Mouse (Mus musculus) thymus, postnatal 14 days (tissue): ENCODE data around the gene Bahcc1.
A peak's percentile ranks its signal among the peaks of the same experiment; 100 is the strongest.

Experiments
- DNase-seq: peaks from one replicate; pipeline ENCODE4 v3.0.0; 2021

Gene Bahcc1

DNA sequence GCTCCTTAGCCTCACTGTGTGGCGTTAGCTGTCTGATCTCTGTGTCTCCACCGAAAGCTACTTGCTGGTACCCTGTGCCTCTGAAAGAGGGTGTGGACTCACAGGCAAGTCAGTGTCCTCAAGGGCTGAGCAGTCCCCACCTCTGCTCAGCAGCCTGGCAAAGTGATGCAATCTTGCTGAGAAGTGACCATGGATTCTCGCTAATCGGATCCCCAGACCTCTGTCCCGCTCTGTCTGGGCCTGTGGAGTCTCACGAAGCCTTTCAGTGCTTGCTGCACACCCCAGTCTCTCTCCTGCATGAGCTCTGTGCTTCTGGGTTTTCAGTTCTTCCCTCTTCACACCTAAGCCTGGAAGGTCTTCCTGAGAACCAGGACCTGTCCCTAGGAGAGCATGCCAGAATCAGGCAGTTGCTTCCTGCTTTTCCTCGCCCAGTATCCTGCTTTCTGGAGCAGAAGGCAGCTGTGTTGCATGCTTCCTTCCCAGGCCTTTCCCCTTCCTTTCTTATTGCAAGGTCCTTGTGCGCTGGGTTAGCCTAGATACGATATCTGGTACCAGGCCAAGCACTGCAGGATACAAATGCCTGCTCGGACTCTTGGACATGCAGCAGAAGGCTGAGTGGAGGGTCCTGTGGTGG, 15.5 kb downstream of the Bahcc1 start:
- no peak for DNase-seq

DNA sequence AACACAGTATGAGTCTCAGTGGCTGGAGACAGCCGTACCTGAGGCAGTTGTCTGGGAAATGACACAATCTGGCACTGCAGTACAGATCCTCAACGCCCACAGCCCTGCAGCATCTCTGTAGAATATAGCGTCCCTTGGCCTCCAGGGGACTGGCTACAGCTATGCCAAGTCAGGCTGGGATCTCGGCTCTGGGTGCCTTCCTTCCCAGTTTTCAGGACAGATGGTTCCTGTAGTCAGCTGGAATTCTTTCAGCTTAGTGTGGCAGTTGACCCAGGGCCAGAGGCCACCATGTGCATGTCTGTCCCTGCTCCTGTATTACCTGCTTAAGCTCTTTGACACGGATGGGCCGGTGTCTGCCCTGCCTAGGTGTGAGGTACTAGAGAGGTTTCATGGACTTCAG, 16.2 kb downstream of the Bahcc1 start:
- DNase-seq = no peak

DNA sequence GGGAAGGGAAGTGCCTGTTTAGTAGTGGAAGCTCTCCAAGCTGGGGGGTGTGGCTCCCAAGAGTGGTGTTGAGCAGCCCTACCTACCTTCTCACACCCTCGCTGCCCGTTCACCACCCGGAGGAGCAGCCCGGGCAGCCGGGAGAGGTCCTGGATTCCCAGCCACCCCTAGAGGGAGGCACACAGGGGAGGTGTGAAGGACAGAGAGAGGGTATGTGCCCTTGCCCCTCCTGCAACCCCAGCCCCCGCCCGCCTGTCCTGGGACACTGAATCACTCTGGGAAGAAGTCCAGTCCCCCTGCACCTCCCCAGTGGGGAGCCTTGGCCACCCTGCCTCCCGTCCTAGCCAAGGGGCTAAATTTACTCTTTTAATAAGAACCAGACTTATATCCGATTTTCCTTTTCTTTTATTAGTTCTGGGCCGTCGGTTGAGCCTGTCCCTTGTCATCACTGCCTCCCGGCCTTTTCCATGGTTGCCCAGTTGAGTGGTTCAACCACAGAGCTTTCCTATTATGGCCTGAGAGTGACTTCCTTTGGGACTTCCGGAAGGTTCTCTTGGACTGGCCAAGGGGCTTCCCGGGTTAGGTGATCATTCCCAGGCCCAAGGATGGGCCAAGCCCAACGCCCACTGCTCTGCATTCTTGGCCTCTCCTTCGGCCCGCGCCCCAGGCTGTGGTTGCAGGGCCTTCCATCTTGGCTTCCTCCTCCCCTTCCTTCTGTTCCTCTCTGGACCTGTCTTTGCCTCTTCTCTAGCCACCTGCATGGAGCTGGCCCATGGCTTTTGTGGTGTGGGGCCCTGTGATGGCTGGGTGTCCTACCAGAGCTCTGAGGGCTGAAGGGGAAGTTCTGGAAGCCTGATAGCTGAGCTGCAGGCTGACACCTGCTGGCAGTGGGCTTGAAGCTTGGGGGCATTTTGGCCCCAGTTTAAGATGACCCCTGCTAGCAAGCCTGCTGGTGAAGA, 18.5 kb downstream of the Bahcc1 start:
- DNase-seq = no peak

DNA sequence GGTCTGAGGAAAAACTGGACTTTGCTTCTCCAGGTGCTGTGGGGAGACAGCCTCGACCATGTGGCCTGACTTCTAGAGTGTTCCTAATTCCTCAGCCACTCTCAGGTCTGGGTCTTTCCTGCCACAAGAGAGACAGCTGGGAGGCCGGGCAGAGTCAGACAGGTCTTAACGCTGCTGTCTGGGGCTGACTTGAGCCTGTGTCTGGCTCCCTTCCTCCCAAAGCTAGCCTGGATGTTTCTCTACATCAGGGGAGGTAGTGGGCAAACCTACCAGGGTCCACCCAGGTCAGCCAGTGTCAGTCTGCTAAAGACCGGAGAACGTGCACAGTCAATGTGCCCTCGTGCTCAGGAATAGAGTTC, 19.2 kb downstream of the Bahcc1 start:
- no peak for DNase-seq

DNA sequence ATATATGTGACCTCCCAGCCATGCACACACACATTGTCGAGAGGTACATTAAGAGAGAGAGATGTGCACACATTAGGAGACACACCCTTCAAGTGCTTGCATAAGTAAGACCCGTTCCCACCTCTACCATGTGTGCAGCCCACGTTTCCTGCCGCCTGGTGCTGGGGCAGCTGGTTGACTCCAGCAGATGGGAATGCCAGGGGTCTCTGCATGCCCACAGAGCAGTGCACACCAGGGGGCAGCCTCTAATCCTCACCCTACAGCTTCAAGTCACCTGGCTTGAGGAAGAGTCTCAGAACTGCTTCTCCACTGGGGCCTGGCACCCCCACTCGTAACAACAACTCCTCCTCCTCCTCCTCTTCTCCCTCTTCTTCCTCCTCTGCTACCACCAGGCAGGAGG, 19.7 kb downstream of the Bahcc1 start:
- no peak for DNase-seq

DNA sequence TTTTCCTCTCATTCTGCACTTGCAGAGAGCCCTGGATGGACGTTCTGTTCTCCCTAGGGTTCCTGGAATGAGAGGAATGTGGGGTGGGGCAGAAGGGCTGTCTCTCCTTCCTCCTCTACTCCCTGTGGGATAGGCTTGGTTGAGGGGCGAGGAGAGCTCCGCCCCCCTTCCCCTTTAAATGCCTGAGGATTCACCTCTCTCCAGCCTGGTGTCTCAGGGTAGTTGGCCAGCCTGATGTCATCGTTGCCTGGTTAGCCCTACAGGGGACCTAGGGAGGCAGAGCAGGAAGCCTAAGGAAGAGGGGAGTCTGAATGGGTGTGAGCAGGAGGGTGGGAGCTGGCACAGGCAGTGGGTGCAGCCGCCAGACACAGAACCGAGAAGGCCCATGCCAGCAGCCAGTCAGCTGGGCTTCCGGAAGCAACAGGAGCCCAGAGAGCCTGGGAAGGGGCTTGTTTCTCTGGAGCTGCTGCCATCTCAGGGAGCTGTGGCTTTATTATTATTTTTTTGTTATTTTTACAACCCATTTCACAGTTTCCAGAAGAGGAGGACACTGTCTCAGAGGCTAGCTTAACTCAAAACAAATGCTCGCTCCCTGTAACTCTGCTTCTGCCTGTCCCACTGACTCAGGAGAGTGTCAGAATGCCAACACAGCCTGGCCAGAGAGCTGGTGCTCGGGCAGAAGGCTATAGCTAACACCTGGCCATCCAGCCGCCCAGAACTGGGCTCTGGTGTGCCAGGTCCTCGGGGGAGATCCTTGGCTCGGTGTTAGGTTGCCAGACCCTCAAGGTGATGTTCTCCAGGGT, 20.3 kb downstream of the Bahcc1 start:
- no peak for DNase-seq

DNA sequence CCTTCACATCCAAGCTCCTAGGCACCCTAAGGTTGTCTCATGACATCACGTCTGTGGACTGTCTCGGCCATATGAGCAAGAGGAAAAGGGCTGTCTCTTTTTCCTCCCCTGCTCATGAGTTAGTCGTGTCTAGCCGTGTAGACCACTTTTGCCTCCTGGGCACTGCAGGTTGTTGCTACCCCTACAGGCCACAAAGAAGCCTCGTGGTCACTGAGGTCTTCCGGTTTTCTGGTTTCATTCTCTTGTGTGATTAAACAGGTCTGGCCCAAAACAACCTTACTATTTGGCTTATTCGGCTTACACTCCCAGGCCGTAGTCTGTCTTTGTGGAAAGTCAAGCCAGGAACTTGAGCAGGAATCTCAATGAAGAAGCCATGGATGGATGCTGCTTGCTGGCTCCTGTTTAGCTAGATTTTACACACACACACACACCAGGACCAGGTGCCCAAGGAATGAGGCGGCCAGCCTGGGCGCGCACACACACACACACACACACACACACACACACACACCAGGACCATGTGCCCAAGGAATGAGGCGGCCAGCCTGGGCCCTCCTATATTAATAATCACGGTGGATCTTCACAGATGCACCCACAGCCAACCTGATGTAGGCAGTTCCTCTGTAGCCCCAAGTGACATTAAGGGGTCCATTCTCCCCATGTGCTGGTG, 21.0 kb downstream of the Bahcc1 start:
- DNase-seq = no peak

DNA sequence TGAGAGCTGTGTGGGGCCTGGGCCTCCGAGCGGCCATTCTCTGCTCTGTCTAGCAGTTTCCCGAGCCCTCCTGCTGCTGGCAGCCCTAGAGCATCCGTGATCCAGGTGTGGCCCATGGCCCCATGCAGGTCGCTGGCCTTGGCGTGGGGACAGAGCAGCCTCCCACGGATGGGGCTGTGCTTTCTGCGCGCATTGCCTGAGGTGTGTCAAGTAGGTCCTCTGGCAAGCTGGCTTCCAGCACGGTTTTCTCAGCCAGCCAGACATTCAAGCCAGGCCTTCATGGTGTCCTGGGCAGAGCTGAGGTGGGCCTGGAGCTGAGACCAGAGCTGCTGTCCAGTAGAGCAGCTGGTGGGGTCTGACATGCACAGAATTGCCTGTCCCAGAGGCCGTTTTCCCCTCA, 21.7 kb downstream of the Bahcc1 start:
- no peak for DNase-seq

DNA sequence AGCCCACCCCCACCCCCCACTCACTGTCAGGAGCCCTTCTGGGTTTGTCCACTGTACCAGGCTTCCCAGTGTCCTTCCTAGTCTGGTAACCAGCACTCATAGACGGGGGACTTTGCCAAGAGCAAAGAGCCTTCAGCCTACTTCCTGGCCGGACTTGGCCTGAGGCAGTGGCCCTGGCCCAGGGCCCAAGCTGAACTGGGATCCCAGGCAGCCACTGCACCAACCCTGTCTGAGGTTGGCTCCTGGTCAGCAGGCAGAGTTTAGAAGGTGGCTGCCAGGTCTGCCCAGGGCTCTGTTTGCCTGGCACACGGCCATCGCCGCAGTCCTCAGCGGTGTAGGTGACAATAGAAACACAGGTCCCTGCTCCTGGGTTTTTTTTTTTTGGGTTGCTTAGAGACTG, 22.3 kb downstream of the Bahcc1 start:
- no peak for DNase-seq

DNA sequence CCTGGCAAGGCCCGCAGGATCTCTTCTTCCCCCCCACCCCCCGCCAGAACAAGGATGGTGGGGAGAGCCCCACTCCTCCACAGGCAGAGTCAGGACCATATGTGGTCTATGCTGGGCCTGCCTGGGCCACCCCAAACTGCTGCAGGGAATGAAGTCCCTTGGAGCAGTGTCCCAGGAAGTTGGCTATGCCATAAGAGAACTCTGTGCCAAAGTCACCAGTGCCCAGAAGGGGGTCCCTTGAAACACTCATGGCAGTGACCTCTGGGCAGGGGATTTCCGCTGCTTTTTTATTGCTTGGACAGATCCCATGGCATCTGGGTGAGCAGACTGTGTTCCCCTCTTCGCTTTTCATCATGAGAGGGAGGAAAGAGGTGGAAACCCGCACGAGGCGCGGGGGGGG, 22.8 kb downstream of the Bahcc1 start:
- DNase-seq = no peak

DNA sequence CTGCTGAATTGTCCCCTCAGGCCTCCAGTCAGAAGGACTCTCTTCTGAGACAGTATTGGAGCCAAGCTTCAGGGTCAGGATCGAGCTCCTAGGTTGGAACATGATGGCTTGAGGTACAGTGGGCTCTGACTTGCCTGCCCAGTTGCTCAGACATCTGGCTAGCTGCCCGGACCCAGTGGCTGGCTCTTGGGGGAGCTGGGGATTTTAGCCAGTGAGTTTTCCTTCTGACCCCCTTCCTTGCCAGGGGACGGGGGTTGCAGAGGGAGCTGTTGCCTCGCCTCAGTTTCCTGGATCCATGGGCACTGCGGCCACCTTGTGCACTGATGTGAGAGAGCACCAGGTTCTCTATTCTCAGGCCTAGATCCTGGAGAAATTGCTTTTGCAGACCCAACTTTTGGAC, 23.4 kb downstream of the Bahcc1 start:
- no peak for DNase-seq

DNA sequence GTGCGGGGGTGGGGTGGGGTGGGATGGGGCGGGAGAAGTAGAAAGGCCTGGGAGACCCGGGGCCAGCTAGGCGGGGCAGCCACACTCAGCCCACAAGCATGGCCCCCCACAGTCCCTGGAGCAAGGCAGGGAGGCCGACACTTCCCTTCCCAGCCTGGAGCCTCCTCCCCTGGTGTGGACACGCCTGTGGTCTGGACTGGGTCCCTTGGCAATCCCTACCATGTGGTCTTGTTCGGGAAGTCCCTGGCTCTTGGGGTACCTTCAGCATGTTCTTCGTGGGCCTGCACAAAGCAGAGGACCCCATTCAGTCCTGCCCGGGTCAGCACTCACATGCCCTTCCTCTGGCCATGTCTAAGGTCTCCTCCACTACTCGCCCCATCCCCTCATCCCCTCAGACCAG, 23.8 kb downstream of the Bahcc1 start:
- no peak for DNase-seq

DNA sequence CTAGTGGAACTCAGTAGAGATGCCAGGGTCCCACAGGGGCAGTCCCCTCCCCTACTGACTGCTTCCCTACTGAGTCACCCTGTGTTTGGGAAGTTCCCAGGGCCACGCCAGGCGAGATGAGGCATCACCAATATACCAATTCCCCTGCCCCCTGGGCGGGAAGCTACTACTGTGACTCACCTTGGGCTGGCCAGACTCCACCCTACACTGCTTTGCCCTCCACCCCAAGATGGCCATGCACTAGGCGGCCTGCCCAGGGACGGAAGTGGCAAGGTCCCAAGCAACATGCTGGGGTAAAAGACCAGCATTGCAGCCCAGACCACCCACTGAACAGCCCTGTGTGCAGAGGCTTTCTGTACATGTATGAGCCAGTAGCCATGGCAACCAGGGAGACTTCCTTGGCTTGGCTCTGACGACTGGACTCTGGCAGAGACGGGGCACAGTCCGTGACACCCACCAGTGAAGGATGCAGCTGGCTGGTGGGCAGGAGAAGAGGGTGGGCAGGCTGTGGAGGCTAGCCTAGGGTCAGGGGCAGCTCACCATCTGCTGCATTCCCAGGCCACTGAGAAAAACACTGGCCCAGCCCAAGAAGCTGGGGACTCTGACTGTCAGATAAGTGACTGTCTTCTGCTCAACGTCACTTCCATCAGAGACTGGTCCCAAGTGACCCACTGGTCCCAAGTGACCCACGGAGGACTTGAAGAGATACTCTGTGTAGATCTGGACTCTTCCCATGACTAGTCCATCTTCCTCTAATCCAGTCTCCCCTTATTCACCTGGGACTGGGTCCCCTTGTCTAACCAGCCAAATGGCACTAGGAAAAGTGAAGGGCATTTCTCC, 24.5 kb downstream of the Bahcc1 start:
- no peak for DNase-seq

DNA sequence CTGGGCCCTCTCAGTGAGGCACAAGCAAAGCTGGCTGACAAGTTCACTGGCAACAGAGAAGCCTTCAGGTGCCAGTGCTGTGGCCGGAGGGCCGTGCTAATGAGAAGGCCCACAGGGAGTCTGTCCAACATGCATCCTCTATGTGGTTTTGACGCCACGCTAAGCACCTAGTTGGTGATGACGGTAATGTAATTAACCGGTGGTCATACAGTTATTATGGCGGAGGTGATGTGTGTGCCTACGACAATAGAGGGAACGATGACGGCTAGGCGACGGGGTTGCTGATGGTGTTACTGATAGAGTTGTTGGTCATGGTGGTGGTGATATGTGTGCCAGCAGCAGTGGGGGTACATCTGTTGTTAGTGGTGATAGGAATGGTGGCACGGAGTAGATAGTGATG, 25.2 kb downstream of the Bahcc1 start:
- no peak for DNase-seq

DNA sequence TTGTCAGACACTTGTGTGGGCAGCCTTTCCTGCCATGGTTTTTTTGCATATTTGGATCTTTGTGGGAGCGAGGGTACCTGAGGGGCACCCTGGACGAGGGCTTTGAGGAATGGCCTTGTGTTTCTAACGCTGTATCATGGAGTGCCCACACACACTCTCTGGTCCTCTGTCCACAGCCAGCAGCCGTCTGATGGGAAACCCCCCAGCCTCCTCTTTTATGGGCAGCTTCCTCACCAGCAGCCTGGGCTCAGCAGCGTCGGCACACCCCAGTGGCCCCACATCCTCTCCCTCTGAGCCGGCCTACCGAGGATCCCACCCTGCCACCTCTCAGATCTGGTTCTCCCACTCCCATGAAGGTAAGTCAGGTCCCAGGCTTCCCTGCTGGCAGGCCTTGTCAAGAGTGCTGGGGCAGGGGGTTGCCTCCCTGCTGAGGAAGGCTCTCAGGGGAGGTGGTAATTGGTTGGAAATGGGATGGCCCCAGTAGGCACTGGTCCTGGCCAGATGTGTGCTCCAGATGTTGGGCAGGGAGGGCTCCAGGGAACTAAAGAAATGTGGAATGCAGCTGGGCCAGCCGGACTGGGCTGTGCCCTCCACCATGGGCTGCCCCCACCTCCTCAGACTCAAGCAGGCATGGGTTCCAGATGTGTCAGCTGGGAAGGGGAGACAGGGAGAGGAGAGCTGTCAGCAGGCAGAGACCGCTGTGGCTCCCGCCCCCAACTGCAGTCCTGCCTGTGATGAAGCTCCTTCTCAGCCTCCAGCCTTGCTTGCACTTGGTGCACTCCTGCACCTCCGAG, 26.3 kb downstream of the Bahcc1 start:
- no peak for DNase-seq

DNA sequence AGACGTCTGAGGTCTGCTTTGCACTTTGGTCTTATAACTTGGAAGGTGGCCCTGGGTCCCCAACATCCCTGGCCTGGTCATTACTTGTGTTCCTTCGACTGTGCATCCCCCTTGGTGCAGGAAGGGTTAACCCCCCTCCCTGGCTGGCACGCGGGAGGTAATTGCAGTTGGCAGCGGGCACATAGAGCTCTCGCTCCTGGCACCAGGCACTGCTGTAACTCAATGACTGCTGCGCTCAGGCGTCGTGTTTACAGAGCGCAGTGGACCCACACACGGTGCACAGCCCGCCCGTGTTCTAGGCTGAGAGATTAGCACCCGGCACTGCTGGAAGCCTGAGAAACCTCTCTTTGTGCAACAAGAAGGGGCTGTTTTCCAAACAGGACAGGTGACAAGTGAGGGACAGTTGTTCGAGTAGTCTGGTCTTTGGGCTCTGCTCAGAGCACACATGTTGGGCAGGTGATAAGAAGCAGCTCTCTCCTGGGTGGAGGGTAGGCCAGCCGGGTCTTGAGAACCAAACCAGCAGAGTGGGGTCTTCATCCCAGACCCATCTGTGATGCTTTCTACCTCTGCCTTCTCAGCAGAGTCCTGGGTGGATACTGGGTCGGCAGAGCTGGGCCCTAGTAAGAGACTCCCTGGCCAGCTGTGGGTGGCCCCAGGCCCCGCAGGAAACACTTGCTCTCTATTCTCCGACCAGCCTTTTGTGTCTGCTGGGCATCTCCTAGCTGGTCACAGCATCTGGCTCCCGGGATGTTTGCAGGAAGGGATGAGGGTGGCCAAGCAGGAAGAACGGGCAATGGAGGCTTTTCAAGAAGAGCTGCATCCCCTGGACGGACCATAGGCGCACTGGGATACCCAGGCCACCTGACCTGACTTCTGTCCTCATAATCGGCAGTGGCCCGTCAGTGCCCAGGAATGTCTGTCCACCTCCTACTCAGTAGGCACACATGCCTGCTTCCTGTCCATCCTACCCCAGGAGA, 27.3 kb downstream of the Bahcc1 start:
- no peak for DNase-seq

DNA sequence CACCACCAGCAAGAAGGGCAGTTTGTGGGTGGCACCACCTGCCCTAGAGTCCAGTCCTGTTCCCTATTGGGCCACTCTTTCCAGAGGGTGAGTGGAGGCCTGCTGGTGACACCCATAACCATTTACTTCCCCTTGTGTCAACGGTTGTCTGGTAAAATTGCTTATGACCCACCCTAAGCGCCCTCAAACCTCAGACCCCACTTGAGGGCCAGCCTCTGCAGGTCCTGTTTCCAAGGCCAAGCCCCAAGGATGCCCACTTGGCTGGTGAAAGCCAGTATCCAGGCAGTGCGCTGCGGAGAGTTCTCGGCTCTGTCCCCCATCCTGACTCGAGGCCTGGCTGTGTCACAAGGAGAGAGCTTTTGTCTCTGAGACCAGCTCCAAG, 28.0 kb downstream of the Bahcc1 start:
- DNase-seq = no peak

DNA sequence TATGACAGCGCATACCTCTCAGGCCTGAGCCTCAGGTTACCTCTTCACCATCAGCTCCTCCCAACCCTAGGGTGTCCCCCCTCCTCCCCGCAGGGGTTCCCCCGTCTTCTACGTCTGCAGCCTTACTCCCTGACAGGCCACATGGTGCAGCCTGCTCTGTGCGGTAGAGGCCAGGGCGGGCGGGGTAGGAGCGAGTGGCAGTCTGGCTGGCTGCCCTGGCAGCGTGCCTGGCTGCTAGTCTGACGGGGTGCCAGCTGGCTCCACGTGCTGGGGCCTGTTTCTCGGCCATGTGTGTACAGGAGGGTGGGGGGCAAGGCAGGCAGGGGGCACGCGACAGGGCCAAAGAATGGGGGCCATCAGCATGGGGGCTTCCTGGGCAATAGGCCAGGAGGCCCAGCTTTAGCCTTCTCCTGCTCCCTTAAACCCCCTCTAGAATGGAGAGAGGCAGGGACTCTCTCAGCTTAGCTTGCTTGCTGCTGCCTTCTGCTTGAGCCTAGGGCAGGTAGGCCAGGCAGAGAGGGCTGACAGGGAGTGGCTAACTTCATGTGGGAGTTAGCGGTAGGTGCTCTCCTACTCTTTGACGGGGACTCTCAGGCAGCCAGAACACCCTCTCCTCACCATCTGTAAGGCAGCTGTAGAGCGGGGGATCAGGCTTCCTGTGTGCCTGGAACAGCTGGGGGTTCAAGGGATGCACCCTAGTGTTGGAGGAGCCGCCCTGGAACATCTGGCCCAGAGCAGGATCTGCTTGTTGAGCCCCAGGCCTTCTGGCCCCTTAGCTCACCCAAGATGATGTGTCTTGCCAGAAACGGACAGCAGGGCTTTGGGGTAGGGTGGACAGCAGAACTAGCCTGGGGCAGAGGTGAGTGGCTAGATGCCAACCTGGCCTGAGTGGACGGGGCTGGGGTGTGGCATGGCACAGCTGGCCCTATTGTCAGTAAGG, 28.9 kb downstream of the Bahcc1 start:
- peak; percentile 46 for DNase-seq

DNA sequence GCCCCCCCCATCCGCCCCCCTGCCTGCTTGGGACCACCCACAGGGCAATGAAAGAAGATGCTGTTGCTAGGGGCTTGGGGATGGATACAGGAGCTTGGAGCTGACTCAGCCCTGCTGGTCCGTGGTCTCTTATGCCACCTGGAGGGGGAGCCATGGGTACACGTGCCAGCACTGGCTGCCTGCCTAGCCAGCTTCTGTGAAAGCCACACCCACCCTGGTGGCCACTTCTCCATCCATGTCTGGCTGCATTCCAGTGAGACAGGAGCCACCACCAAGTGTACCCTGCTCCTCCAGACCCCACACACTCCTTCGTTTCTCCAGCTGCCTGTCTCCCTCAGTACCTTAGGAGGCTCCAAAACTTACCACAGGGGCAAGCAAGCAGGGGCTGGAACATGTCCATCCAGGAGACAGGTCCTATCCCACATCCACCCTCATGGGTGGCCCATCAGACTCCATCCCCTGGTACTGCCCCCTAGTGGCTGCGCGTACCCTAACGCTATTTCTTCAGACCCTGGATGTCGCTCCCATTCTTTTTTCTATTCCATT, 29.7 kb downstream of the Bahcc1 start:
- DNase-seq = peak; percentile 72
